Mouse (Mus musculus) kidney, adult 2 months (tissue): ENCODE results near the gene Dapl1. TPM values are rescaled to one million over a fixed set of nuclear protein-coding genes. Genes with fewer than 3 reads are reported as not detected.
A peak's percentile ranks its signal among the peaks of the same experiment; 100 is the strongest.

Experiments
- DNase-seq: peaks from one replicate; pipeline ENCODE4 v3.0.0; 2021
- H3K27ac ChIP-seq: fragments of 200-500 bp; 2 replicates; pipeline ENCODE4 v1.5.1; 2012; ENCODE audit warnings: low read depth, low read length, control low read depth, inconsistent platforms; ENCODE audit not compliant: insufficient read depth
- H3K27me3 ChIP-seq: fragments of 200-500 bp; replicated peaks from 2 replicates; pipeline ENCODE4 v1.6.1; 2012; ENCODE audit warnings: mild to moderate bottlenecking, moderate library complexity, low read length, inconsistent platforms; ENCODE audit not compliant: control insufficient read depth, insufficient read depth
- H3K36me3 ChIP-seq: fragments of 200-500 bp; 2 replicates; pipeline ENCODE4 v1.6.1; 2012; ENCODE audit warnings: mild to moderate bottlenecking, moderate library complexity, low read length, inconsistent platforms; ENCODE audit not compliant: control insufficient read depth, insufficient read depth
- H3K4me1 ChIP-seq: fragments of 200-500 bp; 2 replicates; pipeline ENCODE4 v1.6.1; 2011; ENCODE audit warnings: low read length; ENCODE audit not compliant: control insufficient read depth, insufficient read depth
- H3K4me3 ChIP-seq: fragments of 200-500 bp; 2 replicates; pipeline ENCODE4 v1.5.1; 2011; ENCODE audit warnings: mild to moderate bottlenecking, low read depth, low read length, control low read depth; ENCODE audit not compliant: insufficient read depth
- CTCF ChIP-seq: fragments of 200-500 bp; conservative IDR thresholded peaks from 2 replicates; pipeline ENCODE4 v1.5.1; 2011; ENCODE audit warnings: low read depth, mild to moderate bottlenecking, control low read depth, low read length, moderate library complexity, mixed read lengths; ENCODE audit not compliant: insufficient read depth, insufficient read length
- POLR2A ChIP-seq: fragments of 200-500 bp; IDR thresholded peaks from one replicate; pipeline ENCODE4 v1.6.1; 2011; ENCODE audit warnings: low read depth, low read length, control low read depth
- WGBS: fragments of 180-500 bp; shearing (Covaris S2); methylation state at CpG from one replicate; pipeline ENCODE4 v1.1.7; 2018; 5-methylcytosine and 5-hydroxymethylcytosine counted together
- polyA plus RNA-seq: library from polyadenylated mRNA; depleted of rRNA; stranded (reverse); fragments of >200 nt; gene quantifications from 2 replicates; pipeline ENCODE4 v1.2.3, GENCODE M21; 2012

Dapl1 gene
- polyA plus RNA-seq, 1 experiment: 1.3 TPM

GRCm38 (mm10) chr2:59446671-59447070 lies 37.8 kb upstream of the Dapl1 start:
- no peak for DNase-seq
- H3K4me3 ChIP-seq: no peak overlapping the region
- WGBS: 50% methylated on average over 6 of the region's 6 CpGs
- no peaks in the 10 kb centered on the region for H3K36me3 ChIP-seq
- TF ChIP-seq CTCF: no peak
- no peak overlapping the region for H3K27ac ChIP-seq
- no peaks in the 10 kb centered on the region for H3K27me3 ChIP-seq
- H3K4me1 ChIP-seq: peaks cover 4% of the 10 kb centered on the region

- no peaks in the 10 kb centered on the region for H3K36me3 ChIP-seq
- no peak for TF ChIP-seq CTCF
- TF ChIP-seq POLR2A: no peak
- no peak overlapping the region for H3K4me3 ChIP-seq
- H3K27ac ChIP-seq: no peak overlapping the region
- DNase-seq: no peak
- WGBS: 60% methylated on average over 2 of the region's 2 CpGs
- peaks cover 4% of the 10 kb centered on the region for H3K4me1 ChIP-seq
- H3K27me3 ChIP-seq: no peaks in the 10 kb centered on the region
These were observed 36.7 kb upstream of the Dapl1 start for GRCm38 (mm10) chr2:59447712-59448111.

DNA sequence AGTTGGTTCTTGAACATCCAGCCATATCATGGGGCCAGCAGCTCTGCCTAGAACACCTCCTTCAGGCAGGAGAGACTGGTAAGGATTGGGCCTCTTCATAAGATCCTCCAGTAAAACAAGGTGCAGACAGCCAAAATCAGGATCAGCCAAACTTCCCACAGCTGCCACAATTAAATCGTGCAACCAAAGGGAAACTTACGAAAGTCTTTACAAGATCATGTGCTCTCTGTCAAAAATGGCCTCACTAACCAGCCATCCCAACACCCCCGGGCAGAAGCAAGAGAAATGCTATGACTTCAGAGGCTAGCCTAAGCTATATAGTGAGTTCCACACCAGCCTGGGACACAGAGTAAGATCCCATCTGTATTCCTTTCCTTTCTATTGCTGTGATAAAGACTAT lies 35.9 kb upstream of the Dapl1 start:
- TF ChIP-seq CTCF: no peak
- TF ChIP-seq POLR2A: no peak

GRCm38 (mm10) chr2:59448921-59449320 lies 35.5 kb upstream of the Dapl1 start:
- 83% methylated on average over 4 of the region's 4 CpGs for WGBS
- H3K4me3 ChIP-seq: no peak overlapping the region
- H3K27me3 ChIP-seq: no peaks in the 10 kb centered on the region
- H3K36me3 ChIP-seq: no peaks in the 10 kb centered on the region
- no peak for DNase-seq
- TF ChIP-seq CTCF (no peak), POLR2A (no peak)
- peaks cover 4% of the 10 kb centered on the region for H3K4me1 ChIP-seq
- H3K27ac ChIP-seq: no peak overlapping the region

More for the DNA sequence above, 35.9 kb upstream of the Dapl1 start:
- H3K27me3 ChIP-seq: no peaks in the 10 kb centered on the region
- H3K4me3 ChIP-seq: no peak overlapping the region
- 96% methylated on average over 3 of the region's 3 CpGs for WGBS
- H3K4me1 ChIP-seq: peaks cover 4% of the 10 kb centered on the region
- no peaks in the 10 kb centered on the region for H3K36me3 ChIP-seq
- no peak overlapping the region for H3K27ac ChIP-seq
- DNase-seq: no peak

DNA sequence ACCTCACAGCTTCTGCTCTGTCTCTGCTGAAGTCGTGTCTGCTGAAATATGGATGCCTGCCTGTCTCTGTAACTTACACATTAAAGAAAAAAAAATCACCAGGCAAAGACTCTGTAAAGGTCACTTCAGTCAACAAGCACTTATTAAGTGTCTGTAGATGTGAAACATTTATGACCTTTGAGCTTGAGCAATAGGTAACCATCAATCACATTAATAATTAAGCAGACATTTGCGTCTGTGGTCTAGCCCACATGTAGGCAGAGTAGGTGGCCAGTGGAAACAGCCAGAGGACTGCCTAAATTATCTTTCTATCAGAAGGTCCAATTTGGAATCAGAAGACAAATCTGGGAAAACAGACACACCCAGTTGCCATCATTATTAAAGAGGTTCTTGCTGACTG lies 32.8 kb upstream of the Dapl1 start:
- TF ChIP-seq POLR2A (no peak), CTCF (no peak)
- WGBS: 43% methylated on average over 2 of the region's 2 CpGs
- Histone ChIP-seq H3K27me3 (no peaks in the 10 kb centered on the region; the same call in 1 of the 2 replicates), H3K36me3 (no peaks in the 10 kb centered on the region), H3K4me3 (no peak overlapping the region), H3K4me1 (peaks cover 4% of the 10 kb centered on the region), H3K27ac (no peak overlapping the region)
- peak; percentile 27 for DNase-seq

- DNase-seq: no peak
- WGBS: 65% methylated on average over 3 of the region's 3 CpGs
- Histone ChIP-seq H3K27me3 (no peaks in the 10 kb centered on the region; the same call in 1 of the 2 replicates), H3K36me3 (no peaks in the 10 kb centered on the region), H3K4me3 (no peak overlapping the region), H3K27ac (no peak overlapping the region), H3K4me1 (peaks cover 4% of the 10 kb centered on the region)
- no peak for TF ChIP-seq CTCF
- no peak for TF ChIP-seq POLR2A
These were observed 32.4 kb upstream of the Dapl1 start for GRCm38 (mm10) chr2:59452102-59452501.

DNA sequence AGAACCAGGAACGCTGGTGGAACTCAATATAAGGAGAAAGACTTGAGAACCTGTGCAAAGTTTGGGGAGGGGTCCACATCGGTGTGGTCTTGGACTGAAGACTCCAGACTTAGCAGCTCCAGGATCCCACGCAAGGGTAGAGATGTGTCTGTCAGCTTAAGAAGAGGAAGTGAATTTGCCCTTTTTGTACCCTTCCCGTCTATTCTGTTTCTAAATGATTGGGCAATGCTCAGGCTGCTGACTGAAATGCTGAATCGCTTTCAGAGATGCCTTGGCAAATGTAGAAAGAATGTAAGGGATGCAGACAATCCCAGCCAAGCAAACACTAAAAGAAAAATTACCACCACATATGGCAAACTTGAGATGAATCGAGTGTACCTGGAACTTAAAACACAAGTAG lies 22.4 kb upstream of the Dapl1 start:
- no peaks in the 10 kb centered on the region for H3K36me3 ChIP-seq
- WGBS: 82% methylated on average over 6 of the region's 6 CpGs
- H3K27ac ChIP-seq: no peak overlapping the region
- H3K4me3 ChIP-seq: no peak overlapping the region
- H3K27me3 ChIP-seq: no peaks in the 10 kb centered on the region
- TF ChIP-seq CTCF (no peak), POLR2A (no peak)
- no peak for DNase-seq
- no peaks in the 10 kb centered on the region for H3K4me1 ChIP-seq
